Mouse (Mus musculus): Measurements from ENCODE around the gene Myod1. TPM values are rescaled to one million over a fixed set of nuclear protein-coding genes. Genes with fewer than 3 reads are reported as not detected.
A peak's percentile ranks its signal among the peaks of the same experiment; 100 is the strongest.

Gene Myod1
- not detected in 2 replicates for polyA plus RNA-seq (2016; fragmentation: Nextera tagmentation; extraction: Ambion mirVana)

DNA sequence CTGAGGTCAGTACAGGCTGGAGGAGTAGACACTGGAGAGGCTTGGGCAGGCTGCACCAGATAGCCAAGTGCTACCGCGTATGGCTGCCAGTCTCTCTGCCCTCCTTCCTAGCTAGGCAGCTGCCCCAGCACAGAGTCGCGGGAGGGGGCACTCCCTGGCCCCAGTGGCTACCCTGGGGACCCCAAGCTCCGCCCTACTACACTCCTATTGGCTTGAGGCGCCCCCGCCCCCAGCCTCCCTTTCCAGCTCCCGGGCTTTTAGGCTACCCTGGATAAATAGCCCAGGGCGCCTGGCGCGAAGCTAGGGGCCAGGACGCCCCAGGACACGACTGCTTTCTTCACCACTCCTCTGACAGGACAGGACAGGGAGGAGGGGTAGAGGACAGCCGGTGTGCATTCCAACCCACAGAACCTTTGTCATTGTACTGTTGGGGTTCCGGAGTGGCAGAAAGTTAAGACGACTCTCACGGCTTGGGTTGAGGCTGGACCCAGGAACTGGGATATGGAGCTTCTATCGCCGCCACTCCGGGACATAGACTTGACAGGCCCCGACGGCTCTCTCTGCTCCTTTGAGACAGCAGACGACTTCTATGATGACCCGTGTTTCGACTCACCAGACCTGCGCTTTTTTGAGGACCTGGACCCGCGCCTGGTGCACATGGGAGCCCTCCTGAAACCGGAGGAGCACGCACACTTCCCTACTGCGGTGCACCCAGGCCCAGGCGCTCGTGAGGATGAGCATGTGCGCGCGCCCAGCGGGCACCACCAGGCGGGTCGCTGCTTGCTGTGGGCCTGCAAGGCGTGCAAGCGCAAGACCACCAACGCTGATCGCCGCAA is at the start of gene Myod1:
Gene Myod1 (plus strand): TSS at position 303 of the 836 bp plus-strand sequence.
- Histone ChIP-seq H3K9me3 (no peaks in the 10 kb centered on the region), H3K4me1 (peaks cover 21% of the 10 kb centered on the region), H3K27ac (replicated peaks) (no peak within 1 kb of the TSS), H3K4me3 (peak within 1 kb of the TSS; percentile 23), H3K36me3 (no peaks in the 10 kb centered on the region), H3K9ac (replicated peaks) (0 out of 2 replicates have a peak within 1 kb of the TSS, but pooled peaks have one; percentile 13), H3K27me3 (peaks cover 82% of the 10 kb centered on the region), H3K4me2 (replicated peaks) (peak within 1 kb of the TSS; percentile 43)
- WGBS: 4% methylated on average over 44 of the region's 44 CpGs
- ATAC-seq (ENCODE audit: low FRiP score, low read depth): no peak

DNA sequence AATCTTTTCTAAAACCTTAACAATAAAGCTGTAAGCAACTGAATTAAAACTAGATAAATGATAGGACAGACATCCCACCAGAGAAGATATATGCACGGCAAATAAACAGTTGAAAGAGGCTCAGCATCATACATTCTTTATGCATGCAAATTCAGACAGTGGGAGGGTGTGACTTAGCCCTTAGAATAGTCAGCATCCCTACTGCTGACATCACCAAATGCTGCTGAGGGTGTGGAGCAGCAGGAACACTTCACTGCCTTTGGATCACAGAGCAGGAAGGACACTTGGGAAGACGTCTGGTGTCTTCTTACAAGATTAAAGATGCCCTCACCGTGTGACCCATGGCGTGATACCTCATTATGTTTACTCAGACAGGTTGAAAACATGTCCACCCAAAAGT is 48.4 kb upstream of the Myod1 start:
- Histone ChIP-seq H3K27ac (replicated peaks) (no peak overlapping the region), H3K9ac (replicated peaks) (no peak overlapping the region), H3K4me1 (no peaks in the 10 kb centered on the region), H3K4me2 (replicated peaks) (no peak overlapping the region), H3K27me3 (0 out of 2 replicates have a peak, but pooled peaks cover 3% of the 10 kb centered on the region), H3K4me3 (no peak overlapping the region), H3K9me3 (no peaks in the 10 kb centered on the region), H3K36me3 (no peaks in the 10 kb centered on the region)
- WGBS: 71% methylated on average over 4 of the region's 4 CpGs
- no peak for ATAC-seq (ENCODE audit: low FRiP score, low read depth)

DNA sequence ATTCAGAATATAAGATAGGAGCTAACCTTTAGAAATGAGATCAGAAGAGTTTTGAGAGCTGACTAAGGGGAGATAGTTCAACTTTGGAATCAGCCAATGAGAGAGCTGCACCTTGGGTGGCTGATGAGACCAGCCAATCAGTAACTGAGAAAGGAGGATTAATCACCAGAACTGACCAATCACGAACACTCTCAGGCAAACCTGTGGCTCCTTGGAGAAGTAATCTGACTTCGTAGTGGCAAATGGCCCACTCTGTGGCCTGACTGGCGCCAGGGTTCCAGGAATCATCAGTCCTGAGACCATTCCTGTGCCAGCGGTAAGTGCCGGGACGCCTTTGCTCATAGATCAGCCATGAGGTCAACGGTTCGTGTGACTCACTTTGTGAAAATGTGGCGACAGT is 38.9 kb upstream of the Myod1 start:
- Histone ChIP-seq H3K9me3 (no peaks in the 10 kb centered on the region), H3K27me3 (no peaks in the 10 kb centered on the region), H3K4me2 (replicated peaks) (no peak overlapping the region), H3K36me3 (no peaks in the 10 kb centered on the region), H3K9ac (replicated peaks) (no peak overlapping the region), H3K27ac (replicated peaks) (no peak overlapping the region), H3K4me3 (no peak overlapping the region), H3K4me1 (no peaks in the 10 kb centered on the region)
- ATAC-seq (ENCODE audit: low FRiP score, low read depth): no peak
- 92% methylated on average over 9 of the region's 9 CpGs for WGBS

DNA sequence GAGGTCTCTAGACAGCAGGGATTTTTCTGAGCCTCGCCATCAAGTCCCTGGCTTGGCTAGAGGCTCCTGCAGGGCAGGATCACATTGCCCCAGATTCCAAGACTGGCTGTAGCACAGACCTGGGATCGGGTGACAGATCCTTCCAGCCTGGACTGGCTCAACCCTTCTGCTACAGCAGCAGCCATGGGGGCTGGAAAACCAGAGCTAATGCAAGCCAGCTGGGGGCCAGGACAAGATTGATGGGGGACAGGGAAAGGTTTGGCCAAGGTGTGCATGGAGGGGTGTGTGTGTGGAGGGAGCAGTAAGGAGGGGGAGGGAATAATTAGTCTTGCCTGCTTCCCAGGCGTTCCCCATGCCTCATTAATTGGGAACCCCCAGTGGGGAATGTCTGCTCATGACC is 36.5 kb upstream of the Myod1 start:
- Histone ChIP-seq H3K36me3 (no peaks in the 10 kb centered on the region), H3K9me3 (no peaks in the 10 kb centered on the region), H3K27ac (replicated peaks) (no peak overlapping the region), H3K27me3 (no peaks in the 10 kb centered on the region), H3K9ac (replicated peaks) (no peak overlapping the region), H3K4me3 (no peak overlapping the region), H3K4me1 (no peaks in the 10 kb centered on the region), H3K4me2 (replicated peaks) (no peak overlapping the region)
- WGBS: 54% methylated on average over 3 of the region's 3 CpGs
- ATAC-seq (ENCODE audit: low FRiP score, low read depth): no peak

DNA sequence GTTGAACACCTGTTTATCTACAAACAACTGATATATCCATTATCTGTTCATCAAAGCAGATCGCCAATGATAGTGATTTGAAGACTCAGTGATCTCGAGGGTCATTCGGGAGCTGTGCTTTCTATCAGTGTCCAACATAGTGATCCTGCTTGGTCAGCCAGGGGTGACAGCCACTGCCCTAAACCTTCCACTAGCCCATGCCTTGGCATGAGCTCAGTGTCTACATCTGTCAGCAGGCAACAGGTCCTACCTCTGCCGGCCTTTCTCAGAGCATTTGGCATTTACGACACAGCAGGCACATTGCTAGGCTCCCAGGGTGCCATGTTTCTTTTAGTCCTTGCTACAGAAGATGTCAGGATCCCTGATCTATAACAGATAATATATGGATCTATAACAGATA is 36.0 kb upstream of the Myod1 start:
- Histone ChIP-seq H3K27ac (replicated peaks) (no peak overlapping the region), H3K4me1 (no peaks in the 10 kb centered on the region), H3K36me3 (no peaks in the 10 kb centered on the region), H3K27me3 (no peaks in the 10 kb centered on the region), H3K4me2 (replicated peaks) (no peak overlapping the region), H3K9ac (replicated peaks) (no peak overlapping the region), H3K9me3 (no peaks in the 10 kb centered on the region), H3K4me3 (no peak overlapping the region)
- 87% methylated on average over 5 of the region's 5 CpGs for WGBS
- ATAC-seq (ENCODE audit: low FRiP score, low read depth): no peak

DNA sequence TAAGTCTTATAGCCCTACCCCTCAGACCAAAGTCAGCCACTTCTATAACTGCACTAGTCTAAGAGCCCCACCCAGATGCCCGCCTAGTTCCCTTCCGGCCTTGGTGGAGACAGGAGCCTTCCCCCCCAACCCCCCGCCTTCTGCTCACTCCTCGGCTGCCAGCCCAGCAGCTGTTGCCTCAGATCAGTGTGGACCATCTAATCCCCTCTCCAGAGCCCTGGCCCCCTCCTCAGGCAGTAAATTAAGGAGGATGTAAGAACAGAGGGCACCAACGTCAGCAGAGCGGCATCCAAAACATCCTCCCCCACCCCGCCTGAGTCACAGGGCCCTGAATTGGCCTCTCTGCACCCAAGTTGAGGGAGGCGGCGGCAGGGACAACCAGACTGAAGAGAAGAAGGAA is 34.8 kb upstream of the Myod1 start:
- no peaks in the 10 kb centered on the region for H3K36me3 ChIP-seq
- H3K4me2 ChIP-seq (replicated peaks): no peak overlapping the region
- no peaks in the 10 kb centered on the region for H3K4me1 ChIP-seq
- no peaks in the 10 kb centered on the region for H3K27me3 ChIP-seq
- H3K9ac ChIP-seq (replicated peaks): no peak overlapping the region
- no peak for ATAC-seq (ENCODE audit: low FRiP score, low read depth)
- H3K27ac ChIP-seq (replicated peaks): no peak overlapping the region
- H3K4me3 ChIP-seq: no peak overlapping the region
- WGBS: 80% methylated on average over 9 of the region's 9 CpGs
- no peaks in the 10 kb centered on the region for H3K9me3 ChIP-seq

DNA sequence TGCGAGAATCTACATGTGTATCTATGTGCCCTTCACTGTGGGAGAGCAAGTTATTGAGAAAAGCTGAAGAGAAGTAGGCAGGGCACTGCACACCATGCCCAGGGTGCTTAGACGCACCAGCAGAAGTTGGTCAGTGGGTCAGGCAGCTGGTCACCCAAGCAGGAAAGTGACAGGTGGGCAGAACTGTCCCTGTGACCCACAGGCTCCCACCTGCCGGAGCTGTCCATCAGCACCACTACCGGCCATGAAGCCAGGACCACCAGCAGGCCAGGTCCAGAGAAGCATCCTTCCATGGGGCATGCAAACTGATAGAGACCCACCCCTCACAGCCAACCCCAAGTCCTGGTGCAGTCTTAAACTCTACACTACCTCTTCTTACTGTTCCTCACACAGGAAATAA is 28.6 kb upstream of the Myod1 start:
- H3K27me3 ChIP-seq: peaks cover 30% of the 10 kb centered on the region
- H3K4me3 ChIP-seq: no peak overlapping the region
- no peaks in the 10 kb centered on the region for H3K9me3 ChIP-seq
- no peak overlapping the region for H3K4me2 ChIP-seq (replicated peaks)
- 74% methylated on average over 4 of the region's 4 CpGs for WGBS
- ATAC-seq (ENCODE audit: low FRiP score, low read depth): no peak
- no peaks in the 10 kb centered on the region for H3K36me3 ChIP-seq
- no peak overlapping the region for H3K27ac ChIP-seq (replicated peaks)
- H3K4me1 ChIP-seq: peaks cover 6% of the 10 kb centered on the region
- no peak overlapping the region for H3K9ac ChIP-seq (replicated peaks)

DNA sequence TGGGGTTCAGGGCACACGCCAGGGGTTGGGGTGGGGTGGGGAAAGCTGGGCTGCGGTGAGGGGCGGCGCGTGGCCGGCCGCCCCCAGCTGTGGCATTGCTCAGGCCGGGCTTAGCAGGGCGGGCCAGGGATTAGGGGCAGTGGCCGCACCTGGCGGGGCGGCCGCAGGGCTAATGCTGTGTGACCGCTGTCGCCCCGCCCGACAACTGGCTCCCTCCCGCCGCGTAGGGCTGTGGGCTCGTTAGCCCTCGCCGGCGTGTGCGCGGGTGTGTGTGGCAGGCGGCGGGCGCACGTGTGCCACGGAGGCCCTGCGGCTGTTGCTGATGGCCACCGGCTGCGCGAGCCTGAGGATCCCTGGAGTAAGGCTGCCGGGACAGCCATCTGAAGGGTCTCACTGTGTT is 27.5 kb upstream of the Myod1 start:
- Histone ChIP-seq H3K36me3 (no peaks in the 10 kb centered on the region), H3K4me2 (replicated peaks) (peak overlapping the region; percentile 53), H3K27me3 (peaks cover 30% of the 10 kb centered on the region), H3K9me3 (no peaks in the 10 kb centered on the region), H3K4me1 (peaks cover 6% of the 10 kb centered on the region), H3K27ac (replicated peaks) (no peak overlapping the region), H3K4me3 (peak overlapping the region; percentile 25), H3K9ac (replicated peaks) (0 out of 2 replicates have a peak overlapping the region, but pooled peaks have one; percentile 20)
- ATAC-seq (ENCODE audit: low FRiP score, low read depth): peak; percentile 30; the same call in 1 of the 2 replicates
- 2% methylated on average over 31 of the region's 36 CpGs for WGBS

DNA sequence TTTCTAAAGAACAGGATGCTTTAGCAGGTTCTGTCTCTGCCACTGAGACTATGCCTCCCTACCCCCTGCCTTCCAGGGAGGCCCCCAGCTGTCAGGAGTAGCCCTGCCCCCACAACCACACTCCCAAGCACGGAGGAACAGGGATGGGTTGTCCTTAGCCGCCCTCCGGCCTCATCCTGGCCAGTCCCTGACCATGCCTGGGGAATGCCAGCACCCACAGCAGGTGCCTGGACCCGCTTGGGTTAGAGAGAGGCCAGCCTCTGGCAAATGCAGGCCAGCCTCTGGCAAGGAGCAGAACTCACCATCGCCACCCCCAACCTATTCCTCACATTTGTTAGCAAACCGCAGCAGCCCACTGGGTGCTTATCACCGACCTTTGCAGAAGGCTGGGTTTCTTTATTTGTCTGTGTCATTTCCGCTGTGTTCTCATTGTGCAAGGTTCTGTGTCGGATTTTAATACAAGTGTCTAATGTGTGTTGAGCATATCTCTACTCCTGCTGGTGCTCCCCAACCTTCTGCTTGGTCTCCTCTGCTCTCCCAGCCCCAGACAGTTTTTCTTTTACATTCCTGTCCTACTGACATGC is 26.1 kb upstream of the Myod1 start:
- WGBS: 47% methylated on average over 9 of the region's 9 CpGs
- H3K4me2 ChIP-seq (replicated peaks): no peak overlapping the region

DNA sequence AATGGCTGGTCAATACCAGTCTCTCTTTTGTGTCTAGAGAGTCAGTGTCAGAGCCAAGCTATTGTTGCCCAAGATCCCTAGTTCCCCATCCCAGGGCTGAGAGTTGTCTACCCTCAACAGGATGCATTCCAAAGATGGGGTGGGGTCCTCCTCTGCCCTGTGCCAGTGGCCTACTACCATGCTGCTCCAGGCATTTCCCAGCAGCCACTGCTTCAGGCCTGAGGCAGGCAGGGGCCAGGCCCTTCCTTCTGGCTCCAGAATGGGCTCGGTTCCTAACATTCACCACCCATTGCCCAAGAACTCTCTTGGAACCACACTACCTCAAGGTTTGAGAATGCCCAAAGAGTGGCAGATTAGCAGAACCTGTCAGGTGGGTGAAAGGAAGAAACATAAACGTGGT is 23.5 kb upstream of the Myod1 start:
- no peak overlapping the region for H3K9ac ChIP-seq (replicated peaks)
- H3K9me3 ChIP-seq: no peaks in the 10 kb centered on the region
- H3K4me3 ChIP-seq: no peak overlapping the region
- no peak for ATAC-seq (ENCODE audit: low FRiP score, low read depth)
- 70% methylated on average over 2 of the region's 2 CpGs for WGBS
- H3K4me1 ChIP-seq: peaks cover 6% of the 10 kb centered on the region
- H3K36me3 ChIP-seq: no peaks in the 10 kb centered on the region
- no peak overlapping the region for H3K27ac ChIP-seq (replicated peaks)
- no peak overlapping the region for H3K4me2 ChIP-seq (replicated peaks)
- peaks cover 26% of the 10 kb centered on the region for H3K27me3 ChIP-seq

More for the DNA sequence above, 26.1 kb upstream of the Myod1 start:
- H3K9ac ChIP-seq (replicated peaks): no peak overlapping the region
- no peaks in the 10 kb centered on the region for H3K36me3 ChIP-seq
- H3K4me1 ChIP-seq: peaks cover 6% of the 10 kb centered on the region
- no peak overlapping the region for H3K4me3 ChIP-seq
- ATAC-seq (ENCODE audit: low FRiP score, low read depth): no peak
- H3K9me3 ChIP-seq: no peaks in the 10 kb centered on the region
- H3K27me3 ChIP-seq: peaks cover 30% of the 10 kb centered on the region
- H3K27ac ChIP-seq (replicated peaks): no peak overlapping the region

DNA sequence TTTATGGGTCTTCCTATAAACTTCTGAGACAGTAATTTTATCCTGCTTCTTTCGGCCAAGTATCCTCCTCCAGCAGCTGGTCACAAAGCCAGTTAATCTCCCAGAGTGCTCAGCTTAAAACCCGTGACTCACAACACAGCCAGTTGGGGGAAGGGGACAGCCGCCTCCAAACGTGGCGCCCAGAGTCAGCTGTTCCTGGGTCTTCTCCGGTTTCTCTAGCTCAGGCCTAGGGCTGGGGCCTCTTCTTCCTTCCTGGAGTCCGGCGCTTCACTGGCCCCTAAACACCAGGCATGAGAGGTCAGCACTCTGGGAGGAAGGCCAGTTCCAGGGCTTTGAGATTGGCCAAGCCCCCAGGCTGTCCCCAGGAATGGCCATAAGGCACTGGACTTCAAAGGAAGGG is 23.1 kb upstream of the Myod1 start:
- Histone ChIP-seq H3K4me2 (replicated peaks) (no peak overlapping the region), H3K27me3 (peaks cover 22% of the 10 kb centered on the region), H3K27ac (replicated peaks) (no peak overlapping the region), H3K9me3 (no peaks in the 10 kb centered on the region), H3K4me1 (peaks cover 6% of the 10 kb centered on the region), H3K9ac (replicated peaks) (no peak overlapping the region), H3K4me3 (no peak overlapping the region), H3K36me3 (no peaks in the 10 kb centered on the region)
- no peak for ATAC-seq (ENCODE audit: low FRiP score, low read depth)
- WGBS: 53% methylated on average over 8 of the region's 8 CpGs

DNA sequence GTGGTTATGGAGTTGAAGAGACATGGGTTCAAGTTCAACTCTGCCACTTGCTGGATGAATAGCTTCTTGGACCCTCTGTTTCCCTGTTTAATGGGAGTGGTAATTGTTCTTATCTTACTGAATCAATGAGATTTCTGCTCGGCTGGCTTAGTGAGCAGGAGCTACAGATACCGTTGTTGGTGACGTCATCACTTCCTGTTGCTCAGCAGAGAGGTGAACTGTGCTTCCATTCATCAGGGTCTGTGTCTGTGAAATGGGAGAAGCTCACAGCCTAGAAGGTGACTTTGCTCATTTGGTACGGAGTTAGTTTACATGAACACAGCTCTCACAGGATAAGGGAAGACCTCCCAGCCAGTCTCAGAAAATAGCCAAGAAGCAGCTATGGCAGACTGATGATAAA is 22.4 kb upstream of the Myod1 start:
- ATAC-seq (ENCODE audit: low FRiP score, low read depth): no peak
- H3K4me2 ChIP-seq (replicated peaks): no peak overlapping the region
- no peak overlapping the region for H3K27ac ChIP-seq (replicated peaks)
- peaks cover 15% of the 10 kb centered on the region for H3K27me3 ChIP-seq
- no peak overlapping the region for H3K9ac ChIP-seq (replicated peaks)
- no peaks in the 10 kb centered on the region for H3K36me3 ChIP-seq
- WGBS: 85% methylated on average over 4 of the region's 4 CpGs
- no peak overlapping the region for H3K4me3 ChIP-seq
- H3K9me3 ChIP-seq: no peaks in the 10 kb centered on the region
- H3K4me1 ChIP-seq: peaks cover 2% of the 10 kb centered on the region; the same call in 1 of the 2 replicates
